Mouse (Mus musculus): ENCODE data around the gene Fkbp3. TPM values are rescaled to one million over a fixed set of nuclear protein-coding genes. Genes with fewer than 3 reads are reported as not detected.
"Not testable (repeated sequence)": the region's sequence is repeated elsewhere in the genome, so short reads cannot be mapped to it uniquely, and the experiment has no call there.

The Fkbp3 gene
- total and polyA plus RNA-seq, 3 experiments = 167 to 173 TPM; not detected in 1

DNA sequence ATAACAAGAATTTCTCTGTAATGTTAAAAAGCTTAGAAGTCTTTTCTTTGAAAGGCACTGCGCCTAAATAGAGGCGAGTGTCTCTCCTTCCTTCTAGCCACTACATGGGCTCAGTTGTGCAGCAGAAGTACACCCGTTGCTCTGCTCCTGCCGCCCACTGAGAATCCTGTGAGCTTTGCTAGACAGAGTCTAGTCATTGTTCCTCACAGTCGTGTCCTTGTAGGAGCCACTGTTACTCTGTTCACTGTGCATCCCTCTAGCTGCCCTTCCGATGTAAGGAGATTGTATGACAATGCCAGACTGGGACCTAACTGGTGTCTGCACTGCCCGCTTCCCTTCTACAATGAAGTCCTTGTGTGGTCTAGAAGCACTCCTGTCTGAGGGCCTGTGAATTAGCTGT is 45.2 kb upstream of the Fkbp3 start:
- Histone ChIP-seq H3K27ac (ENCODE audit: control insufficient read depth, low read depth, low read length) (no peak overlapping the region), H3K4me3 (ENCODE audit: control insufficient read depth in 1 of 2, insufficient read depth in 1 of 2, low read depth in 2 of 2, low read length in 2 of 2) (no peak overlapping the region), H3K9me3 (replicated peaks; ENCODE audit: insufficient read depth, low read length) (no peaks in the 10 kb centered on the region), H3K27me3 (ENCODE audit: control insufficient read depth in 1 of 2, insufficient read depth in 2 of 2, low read length in 2 of 2) (no peaks in the 10 kb centered on the region), H3K4me1 (ENCODE audit: control insufficient read depth in 1 of 2, insufficient read depth in 2 of 2, low read length in 2 of 2) (no peaks in the 10 kb centered on the region), H3K79me2 (ENCODE audit: control insufficient read depth, insufficient read depth, low read length, poor library complexity) (no peaks in the 10 kb centered on the region), H3K9ac (ENCODE audit: control insufficient read depth, low read depth, low read length, poor library complexity, severe bottlenecking) (no peak overlapping the region), H3K36me3 (ENCODE audit: control insufficient read depth in 1 of 2, insufficient read depth in 2 of 2, low read length in 2 of 2) (peaks cover 0 to 11% of the 10 kb centered on the region in 2 experiments; a peak in 2 of 4 replicates)
- TF ChIP-seq RCOR1 (IDR thresholded peaks at IDR 0.05; ENCODE audit: low read depth, low read length) (no peak), ZKSCAN1 (IDR thresholded peaks at IDR 0.05; ENCODE audit: low read depth, low read length) (no peak), TCF12 (IDR thresholded peaks at IDR 0.05; ENCODE audit: low read depth, low read length) (no peak), CHD1 (IDR thresholded peaks at IDR 0.05; ENCODE audit: low read depth, low read length) (no peak), USF2 (IDR thresholded peaks at IDR 0.05; ENCODE audit: borderline replicate concordance in 1 of 2, insufficient read depth in 1 of 2, low read depth in 1 of 2, low read length in 2 of 2) (no peak)
- DNase-seq (ENCODE audit: low read depth, low spot score) = no peak

DNA sequence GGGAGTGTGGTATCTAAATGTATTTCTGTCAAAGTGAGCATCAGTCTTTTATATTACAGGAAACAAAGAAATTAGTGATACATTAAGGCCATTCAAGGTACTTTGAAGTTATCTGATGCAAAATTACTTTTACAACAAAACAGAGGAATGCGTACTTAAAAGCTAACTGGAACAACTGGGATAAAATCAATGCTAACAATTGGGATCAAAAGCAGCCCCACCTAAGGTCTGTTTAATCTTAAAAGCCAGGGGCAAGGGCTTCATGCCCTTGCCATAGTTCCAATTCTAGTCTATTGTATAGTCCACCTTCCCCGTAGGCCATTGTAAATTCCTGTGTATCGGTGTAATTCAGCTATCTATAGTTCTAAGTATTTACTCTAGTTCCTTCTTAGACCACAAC is 41.2 kb upstream of the Fkbp3 start:
- H3K27me3 ChIP-seq (ENCODE audit: control insufficient read depth in 1 of 2, insufficient read depth in 2 of 2, low read length in 2 of 2); H3K79me2 ChIP-seq (ENCODE audit: control insufficient read depth, insufficient read depth, low read length, poor library complexity); H3K4me3 ChIP-seq (ENCODE audit: control insufficient read depth in 1 of 2, insufficient read depth in 1 of 2, low read depth in 2 of 2, low read length in 2 of 2); H3K27ac ChIP-seq (ENCODE audit: control insufficient read depth, low read depth, low read length); H3K9me3 ChIP-seq (replicated peaks; ENCODE audit: insufficient read depth, low read length); H3K9ac ChIP-seq (ENCODE audit: control insufficient read depth, low read depth, low read length, poor library complexity, severe bottlenecking); H3K4me1 ChIP-seq (ENCODE audit: control insufficient read depth in 1 of 2, insufficient read depth in 2 of 2, low read length in 2 of 2); H3K36me3 ChIP-seq (ENCODE audit: control insufficient read depth in 1 of 2, insufficient read depth in 2 of 2, low read length in 2 of 2); DNase-seq (ENCODE audit: low read depth, low spot score): not testable (repeated sequence)

DNA sequence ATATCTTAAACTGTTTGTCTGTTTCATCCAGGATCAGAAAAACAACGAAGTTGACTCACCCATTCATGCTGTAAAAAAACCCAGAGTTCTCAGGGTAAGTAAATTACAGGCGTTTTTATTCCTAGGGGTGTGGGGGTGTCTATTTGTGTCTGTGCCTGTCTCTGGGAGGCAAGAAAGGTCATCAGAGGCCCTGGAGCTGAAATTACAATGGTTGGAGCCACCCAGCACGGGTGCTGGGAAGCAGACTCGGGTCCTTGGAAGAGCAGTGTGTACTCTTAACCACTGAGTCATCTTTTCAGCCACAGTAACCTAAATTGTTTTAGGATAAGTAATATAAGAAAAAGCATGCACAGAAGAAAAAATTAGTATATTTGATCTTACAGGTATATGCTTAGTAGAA is 40.1 kb upstream of the Fkbp3 start:
- H3K9ac ChIP-seq (ENCODE audit: control insufficient read depth, low read depth, low read length, poor library complexity, severe bottlenecking) = no peak overlapping the region
- no peak overlapping the region for H3K27ac ChIP-seq (ENCODE audit: control insufficient read depth, low read depth, low read length)
- no peak overlapping the region for H3K4me3 ChIP-seq (ENCODE audit: control insufficient read depth in 1 of 2, insufficient read depth in 1 of 2, low read depth in 2 of 2, low read length in 2 of 2)
- no peaks in the 10 kb centered on the region for H3K27me3 ChIP-seq (ENCODE audit: control insufficient read depth in 1 of 2, insufficient read depth in 2 of 2, low read length in 2 of 2)
- DNase-seq (ENCODE audit: low read depth, low spot score) = no peak
- H3K79me2 ChIP-seq (ENCODE audit: control insufficient read depth, insufficient read depth, low read length, poor library complexity) = peaks cover 1% of the 10 kb centered on the region; the same call in 1 of the 2 replicates
- no peaks in the 10 kb centered on the region for H3K9me3 ChIP-seq (replicated peaks; ENCODE audit: insufficient read depth, low read length)
- H3K36me3 ChIP-seq (ENCODE audit: control insufficient read depth in 1 of 2, insufficient read depth in 2 of 2, low read length in 2 of 2) = peaks cover 0 to 3% of the 10 kb centered on the region in 2 experiments; a peak in 2 of 4 replicates
- H3K4me1 ChIP-seq (ENCODE audit: control insufficient read depth in 1 of 2, insufficient read depth in 2 of 2, low read length in 2 of 2) = no peaks in the 10 kb centered on the region
- TF ChIP-seq MYB (IDR thresholded peaks at IDR 0.05; ENCODE audit: low read depth, low read length) (no peak), ETS1 (IDR thresholded peaks at IDR 0.05; ENCODE audit: low read depth, low read length) (no peak), TAL1 (IDR thresholded peaks at IDR 0.05; ENCODE audit: low read length) (no peak), MEF2A (IDR thresholded peaks at IDR 0.05; ENCODE audit: extremely low read depth, insufficient replicate concordance, low read depth, low read length, poor library complexity, severe bottlenecking) (no peak), CHD2 (IDR thresholded peaks at IDR 0.05; ENCODE audit: low read length) (no peak), ZMIZ1 (IDR thresholded peaks at IDR 0.05; ENCODE audit: low read depth, low read length) (no peak), TCF12 (IDR thresholded peaks at IDR 0.05; ENCODE audit: low read depth, low read length) (no peak), BHLHE40 (IDR thresholded peaks at IDR 0.05; ENCODE audit: borderline replicate concordance, low read depth, low read length) (no peak), POLR2AphosphoS2 (IDR thresholded peaks at IDR 0.05; ENCODE audit: low read length) (no peak), MAZ (IDR thresholded peaks at IDR 0.05; ENCODE audit: low read depth, low read length) (no peak), E2F4 (IDR thresholded peaks at IDR 0.05; ENCODE audit: borderline replicate concordance, low read depth, low read length) (no peak), TBP (IDR thresholded peaks at IDR 0.05; ENCODE audit: low read depth, low read length) (no peak), CHD1 (IDR thresholded peaks at IDR 0.05; ENCODE audit: low read depth, low read length) (no peak), MAX (IDR thresholded peaks at IDR 0.05; ENCODE audit: low read length) (no peak)

All from MEL (cell line).